Mouse (Mus musculus) kidney, embryonic 15.5 days (tissue): ENCODE results near the gene Asb10. TPM values are rescaled to one million over a fixed set of nuclear protein-coding genes. Genes with fewer than 3 reads are reported as not detected.
A peak's percentile ranks its signal among the peaks of the same experiment; 100 is the strongest.

ENCODE experiments used
- ATAC-seq: fragments of 200-750 bp; cut with Nextera tagmentation; replicated peaks from 2 replicates; pipeline ENCODE4 v1.8.0; 2017; ENCODE audit warnings: moderate TSS enrichment; ENCODE audit not compliant: low FRiP score
- H3K27ac ChIP-seq: fragments of 300-500 bp; sonication (generic); 2 replicates; pipeline ENCODE4 v1.5.1; 2015; ENCODE audit warnings: mild to moderate bottlenecking, inconsistent platforms
- H3K27me3 ChIP-seq: fragments of 300-500 bp; sonication (generic); 2 replicates; pipeline ENCODE4 v1.6.1; 2015; ENCODE audit warnings: inconsistent platforms
- H3K36me3 ChIP-seq: fragments of 300-500 bp; sonication (generic); 2 replicates; pipeline ENCODE4 v1.6.1; 2015; ENCODE audit warnings: inconsistent platforms
- H3K4me1 ChIP-seq: fragments of 300-500 bp; sonication (generic); 2 replicates; pipeline ENCODE4 v1.6.1; 2015; ENCODE audit warnings: inconsistent platforms
- H3K4me2 ChIP-seq: fragments of 300-500 bp; sonication (generic); 2 replicates; pipeline ENCODE4 v1.6.1; 2015; ENCODE audit warnings: moderate library complexity, mild to moderate bottlenecking, inconsistent platforms
- H3K4me3 ChIP-seq: fragments of 300-500 bp; sonication (generic); replicated peaks from 2 replicates; pipeline ENCODE4 v1.5.1; 2015; ENCODE audit warnings: mild to moderate bottlenecking, inconsistent platforms
- H3K9ac ChIP-seq: fragments of 300-500 bp; sonication (generic); 2 replicates; pipeline ENCODE4 v1.6.1; 2015; ENCODE audit warnings: mild to moderate bottlenecking, inconsistent platforms
- H3K9me3 ChIP-seq: fragments of 300-500 bp; sonication (generic); replicated peaks from 2 replicates; pipeline ENCODE4 v1.6.1; 2016; ENCODE audit warnings: inconsistent platforms
- WGBS: fragments of 180-500 bp; shearing (Covaris S2); methylation state at CpG from one replicate; pipeline ENCODE4 v1.1.7; 2015; ENCODE audit warnings: mixed read lengths; 5-methylcytosine and 5-hydroxymethylcytosine counted together
- polyA plus RNA-seq: library from polyadenylated mRNA; unstranded; fragments of >200 nt; fragmentation: Nextera tagmentation; extraction: Ambion mirVana; gene quantifications from 2 replicates; pipeline ENCODE4 v1.2.1, GENCODE M21; 2015

Gene Asb10
- polyA plus RNA-seq, 1 experiment from 2014 or later, result 0.61 TPM

DNA sequence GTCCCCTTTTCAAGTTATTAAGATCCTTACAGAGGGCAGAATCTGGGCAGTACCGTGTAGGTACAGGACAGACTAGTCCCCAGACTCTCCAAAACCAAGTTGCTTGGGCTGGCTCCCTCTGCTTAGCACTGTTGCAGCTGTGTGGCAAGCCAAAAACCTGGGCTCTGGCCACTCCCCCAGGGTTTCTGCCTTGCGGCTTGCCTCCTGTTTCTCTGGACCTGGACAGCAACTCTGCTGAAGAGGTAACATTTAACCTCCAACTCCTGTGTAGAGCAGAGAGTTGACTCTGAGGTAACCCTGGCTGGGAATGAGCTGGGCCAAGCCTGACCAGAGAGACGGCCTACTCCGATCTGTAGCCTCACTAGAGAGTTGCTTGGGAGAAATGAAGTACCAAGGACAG, 38.0 kb downstream of the Asb10 start:
- Histone ChIP-seq H3K36me3 (peaks cover 45% of the 10 kb centered on the region), H3K9ac (no peak overlapping the region), H3K27me3 (peaks cover 23% of the 10 kb centered on the region), H3K27ac (no peak overlapping the region), H3K4me2 (no peak overlapping the region), H3K4me3 (no peak overlapping the region), H3K4me1 (peaks cover 26% of the 10 kb centered on the region), H3K9me3 (no peaks in the 10 kb centered on the region)
- 65% methylated on average over 4 of the region's 4 CpGs for WGBS
- no peak for ATAC-seq

DNA sequence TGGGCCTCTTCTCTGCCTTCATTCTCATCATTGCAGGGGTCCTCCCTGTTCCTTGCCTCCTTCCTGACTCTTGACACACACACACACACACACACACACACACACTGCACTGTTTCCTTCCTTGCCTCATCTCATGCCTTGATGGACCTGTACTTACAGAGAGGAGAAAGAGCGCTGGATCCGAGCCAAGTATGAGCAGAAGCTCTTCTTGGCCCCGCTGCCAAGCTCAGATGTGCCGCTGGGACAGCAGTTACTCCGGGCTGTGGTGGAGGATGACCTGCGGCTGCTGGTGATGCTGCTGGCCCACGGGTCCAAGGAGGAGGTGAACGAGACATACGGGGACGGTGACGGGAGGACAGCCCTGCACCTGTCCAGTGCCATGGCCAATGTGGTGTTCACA, 39.9 kb downstream of the Asb10 start:
- no peak overlapping the region for H3K4me2 ChIP-seq
- no peak for ATAC-seq
- peaks cover 23% of the 10 kb centered on the region for H3K27me3 ChIP-seq
- no peak overlapping the region for H3K9ac ChIP-seq
- no peaks in the 10 kb centered on the region for H3K9me3 ChIP-seq
- H3K27ac ChIP-seq, result no peak overlapping the region
- H3K4me1 ChIP-seq, result peaks cover 29% of the 10 kb centered on the region
- no peak overlapping the region for H3K4me3 ChIP-seq
- WGBS, result 84% methylated on average over 11 of the region's 11 CpGs
- peaks cover 64% of the 10 kb centered on the region for H3K36me3 ChIP-seq

DNA sequence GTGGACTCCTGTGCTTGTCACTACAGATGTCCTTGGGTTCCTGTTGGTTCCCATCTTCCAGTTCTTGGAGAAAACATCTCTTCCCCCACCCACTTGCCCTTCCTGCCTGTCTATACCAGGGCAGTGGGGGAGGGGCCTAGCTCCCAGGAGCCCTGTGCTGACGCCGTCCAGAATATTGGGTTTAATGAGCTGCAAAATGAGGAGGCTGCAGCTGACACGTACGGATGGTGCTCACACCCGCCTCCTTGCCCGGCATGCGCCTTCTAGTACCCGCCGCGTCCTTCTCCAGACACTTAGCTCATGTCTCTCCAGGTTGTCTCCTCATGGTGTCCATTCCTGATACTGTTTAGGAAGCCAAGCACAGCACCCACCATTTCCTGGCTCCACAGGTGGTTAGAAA, 41.7 kb downstream of the Asb10 start:
- Histone ChIP-seq H3K9ac (no peak overlapping the region), H3K36me3 (peaks cover 81% of the 10 kb centered on the region), H3K9me3 (no peaks in the 10 kb centered on the region), H3K4me3 (no peak overlapping the region), H3K27ac (no peak overlapping the region), H3K4me1 (peaks cover 20% of the 10 kb centered on the region; the same call in 1 of the 2 replicates), H3K4me2 (no peak overlapping the region), H3K27me3 (peaks cover 8% of the 10 kb centered on the region)
- no peak for ATAC-seq
- WGBS, result 39% methylated on average over 10 of the region's 10 CpGs

DNA sequence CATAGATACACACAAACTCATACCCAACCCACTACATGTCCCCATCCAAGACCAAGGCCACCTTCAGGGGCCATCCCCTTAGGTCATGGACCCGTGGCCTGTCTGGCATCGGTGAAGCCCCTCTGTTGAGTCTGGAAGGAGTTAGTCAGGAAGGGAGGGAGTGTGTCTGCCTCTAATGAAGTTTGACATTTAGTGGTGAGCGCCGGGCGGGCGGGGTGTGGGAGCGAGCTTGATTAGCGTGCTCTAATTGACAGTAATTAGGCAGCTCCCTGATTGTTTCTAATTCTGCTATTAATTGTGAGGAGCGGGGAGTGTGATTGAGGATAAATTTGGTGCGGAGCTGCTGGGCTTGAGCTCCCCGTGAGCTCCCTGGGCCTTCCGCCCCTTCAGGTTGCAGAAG, 43.3 kb downstream of the Asb10 start:
- Histone ChIP-seq H3K4me3 (no peak overlapping the region), H3K36me3 (peaks cover 96% of the 10 kb centered on the region), H3K9ac (no peak overlapping the region), H3K4me2 (no peak overlapping the region), H3K27ac (no peak overlapping the region), H3K4me1 (peaks cover 20% of the 10 kb centered on the region; the same call in 1 of the 2 replicates), H3K27me3 (no peaks in the 10 kb centered on the region), H3K9me3 (no peaks in the 10 kb centered on the region)
- ATAC-seq, result no peak
- WGBS, result 69% methylated on average over 12 of the region's 12 CpGs

DNA sequence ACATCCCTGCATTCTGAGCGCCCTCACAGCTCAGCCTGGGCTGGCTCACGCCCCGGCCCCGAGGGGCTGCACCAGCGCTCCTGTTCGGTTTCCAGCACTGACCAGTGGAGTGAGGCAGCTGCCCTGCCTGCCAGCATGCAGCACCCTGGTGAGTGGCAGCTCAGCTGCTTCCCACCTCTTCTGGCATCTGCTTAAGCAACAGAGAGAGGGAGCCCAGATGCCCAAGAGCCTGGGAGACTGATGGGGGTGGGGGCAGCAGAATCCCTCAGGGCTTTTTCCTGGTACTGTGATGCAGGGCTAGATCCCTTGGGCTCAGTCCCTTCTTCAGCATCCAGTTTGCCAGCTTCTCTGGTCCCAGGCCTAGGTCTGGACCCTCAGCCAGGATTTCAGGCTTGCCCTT, 44.0 kb downstream of the Asb10 start:
- Histone ChIP-seq H3K27me3 (no peaks in the 10 kb centered on the region), H3K4me2 (no peak overlapping the region), H3K36me3 (peaks cover 99% of the 10 kb centered on the region), H3K4me3 (no peak overlapping the region), H3K9me3 (no peaks in the 10 kb centered on the region), H3K4me1 (peaks cover 20% of the 10 kb centered on the region; the same call in 1 of the 2 replicates), H3K9ac (no peak overlapping the region), H3K27ac (no peak overlapping the region)
- no peak for ATAC-seq
- WGBS, result 71% methylated on average over 6 of the region's 6 CpGs

DNA sequence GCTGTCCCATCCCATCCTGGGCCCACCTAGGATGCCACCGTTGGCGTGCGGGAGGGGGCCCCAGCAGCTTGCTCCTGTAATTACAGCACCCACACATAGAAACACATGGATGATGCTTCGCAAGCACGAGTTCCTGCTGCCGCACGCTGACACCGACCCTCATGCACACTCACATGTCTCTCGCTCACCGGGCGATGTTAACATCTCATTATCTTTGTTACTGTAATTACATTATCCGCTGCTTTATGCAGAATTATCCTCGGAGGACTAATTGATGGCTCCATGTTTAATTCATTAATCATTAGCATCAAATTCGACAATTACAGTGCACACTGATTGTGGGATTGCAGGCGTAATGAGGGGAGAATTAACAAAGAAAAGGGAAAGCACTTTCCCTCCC, 45.8 kb downstream of the Asb10 start:
- Histone ChIP-seq H3K27ac (no peak overlapping the region), H3K4me3 (no peak overlapping the region), H3K27me3 (no peaks in the 10 kb centered on the region), H3K4me1 (peaks cover 20% of the 10 kb centered on the region; the same call in 1 of the 2 replicates), H3K36me3 (peaks cover 99% of the 10 kb centered on the region), H3K4me2 (no peak overlapping the region), H3K9ac (no peak overlapping the region), H3K9me3 (no peaks in the 10 kb centered on the region)
- no peak for ATAC-seq
- 91% methylated on average over 15 of the region's 15 CpGs for WGBS

DNA sequence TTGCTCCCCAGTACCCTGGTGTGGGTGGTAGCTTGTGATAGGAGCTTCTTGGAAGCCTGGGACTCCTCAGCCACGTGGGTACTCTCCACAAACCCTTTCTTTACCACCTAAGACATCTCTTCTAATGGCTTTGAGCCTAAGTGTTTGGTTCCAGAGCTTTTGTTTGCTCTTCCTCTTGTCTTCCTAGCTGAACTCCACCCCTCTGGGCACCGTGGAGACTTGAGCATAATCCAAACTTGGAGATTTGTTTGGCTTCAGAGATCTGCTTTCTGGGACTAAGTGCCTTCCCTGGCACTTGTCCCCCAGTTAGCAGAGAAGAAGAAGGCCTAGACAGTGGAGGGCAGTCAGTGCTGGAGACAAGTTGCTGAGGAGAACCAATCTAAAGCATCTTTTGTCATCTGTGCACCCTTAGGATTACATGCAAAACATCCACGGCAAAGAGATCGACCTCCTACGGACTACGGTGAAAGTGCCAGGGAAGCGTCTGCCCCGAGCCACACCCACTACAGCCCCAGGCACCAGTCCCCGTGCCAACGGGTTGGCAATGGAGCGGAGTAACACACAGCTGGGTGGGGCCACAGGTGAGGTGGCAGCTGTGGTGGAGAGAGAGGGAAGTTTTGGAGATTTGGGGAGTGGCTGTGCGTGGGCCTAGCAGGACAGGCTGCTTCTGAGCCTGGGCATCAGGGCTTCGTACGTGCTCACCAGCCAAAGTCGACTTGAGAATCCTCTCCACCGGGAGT, 48.1 kb downstream of the Asb10 start:
- Histone ChIP-seq H3K27ac (no peak overlapping the region), H3K9me3 (no peaks in the 10 kb centered on the region), H3K4me1 (0 out of 2 replicates have a peak, but pooled peaks cover 2% of the 10 kb centered on the region), H3K4me2 (no peak overlapping the region), H3K27me3 (no peaks in the 10 kb centered on the region), H3K36me3 (peaks cover 99% of the 10 kb centered on the region), H3K9ac (no peak overlapping the region), H3K4me3 (no peak overlapping the region)
- no peak for ATAC-seq
- WGBS, result 91% methylated on average over 16 of the region's 16 CpGs

DNA sequence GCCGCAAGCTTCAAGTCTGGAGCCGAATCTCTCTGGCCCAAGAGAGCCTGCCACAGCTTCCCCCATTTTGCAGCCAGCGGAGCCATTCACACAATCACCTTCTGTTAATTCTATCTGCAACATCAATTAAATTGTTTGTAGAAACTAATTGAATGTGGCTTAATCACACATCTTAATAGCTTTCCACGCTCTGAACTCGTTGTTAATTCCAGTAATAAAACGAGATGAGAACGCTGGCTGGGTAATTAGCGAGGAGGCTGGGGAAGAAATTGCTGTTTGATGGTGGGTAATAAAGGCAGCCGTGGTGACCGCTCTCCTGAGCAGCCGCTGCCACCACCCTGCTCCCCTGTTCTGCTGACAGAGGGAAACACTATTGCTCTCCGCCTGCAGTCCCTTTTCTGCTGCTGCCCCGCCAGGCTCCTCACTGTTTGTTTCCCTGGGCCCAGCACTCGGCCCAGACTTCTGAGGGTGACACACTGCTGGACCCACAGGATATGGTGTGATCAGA, 50.3 kb downstream of the Asb10 start:
- 0 out of 2 replicates have a peak, but pooled peaks cover 2% of the 10 kb centered on the region for H3K27me3 ChIP-seq
- H3K27ac ChIP-seq, result no peak overlapping the region
- H3K9me3 ChIP-seq, result no peaks in the 10 kb centered on the region
- no peak overlapping the region for H3K9ac ChIP-seq
- 42% methylated on average over 14 of the region's 14 CpGs for WGBS
- no peak overlapping the region for H3K4me3 ChIP-seq
- H3K4me1 ChIP-seq, result peaks cover 9% of the 10 kb centered on the region
- peaks cover 92% of the 10 kb centered on the region for H3K36me3 ChIP-seq
- ATAC-seq, result no peak
- H3K4me2 ChIP-seq, result no peak overlapping the region

DNA sequence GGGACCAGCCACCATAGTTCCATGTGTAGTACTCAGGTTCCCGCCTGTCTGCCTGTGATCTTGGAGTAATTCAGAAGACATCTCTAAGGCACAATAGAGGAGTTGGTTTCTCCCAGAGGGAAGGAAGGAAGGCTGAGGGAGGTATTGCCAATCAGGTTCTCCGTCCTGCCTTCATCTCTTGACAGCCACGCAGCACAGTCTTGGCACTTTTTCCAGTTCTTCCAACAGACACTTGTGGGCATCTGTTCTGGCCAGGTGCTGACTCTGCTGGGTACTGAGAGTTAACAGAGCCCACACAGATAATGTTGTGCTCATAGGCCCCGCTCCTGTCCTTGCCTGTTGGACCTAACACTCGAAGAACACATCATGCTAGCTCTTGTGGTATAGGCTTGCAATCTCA, 54.0 kb downstream of the Asb10 start:
- peaks cover 83% of the 10 kb centered on the region for H3K36me3 ChIP-seq
- no peak for ATAC-seq
- no peak overlapping the region for H3K4me2 ChIP-seq
- H3K9ac ChIP-seq, result no peak overlapping the region
- H3K9me3 ChIP-seq, result no peaks in the 10 kb centered on the region
- H3K4me1 ChIP-seq, result peaks cover 37% of the 10 kb centered on the region
- H3K4me3 ChIP-seq, result no peak overlapping the region
- H3K27me3 ChIP-seq, result 0 out of 2 replicates have a peak, but pooled peaks cover 9% of the 10 kb centered on the region
- no peak overlapping the region for H3K27ac ChIP-seq
- 95% methylated on average over 5 of the region's 5 CpGs for WGBS

DNA sequence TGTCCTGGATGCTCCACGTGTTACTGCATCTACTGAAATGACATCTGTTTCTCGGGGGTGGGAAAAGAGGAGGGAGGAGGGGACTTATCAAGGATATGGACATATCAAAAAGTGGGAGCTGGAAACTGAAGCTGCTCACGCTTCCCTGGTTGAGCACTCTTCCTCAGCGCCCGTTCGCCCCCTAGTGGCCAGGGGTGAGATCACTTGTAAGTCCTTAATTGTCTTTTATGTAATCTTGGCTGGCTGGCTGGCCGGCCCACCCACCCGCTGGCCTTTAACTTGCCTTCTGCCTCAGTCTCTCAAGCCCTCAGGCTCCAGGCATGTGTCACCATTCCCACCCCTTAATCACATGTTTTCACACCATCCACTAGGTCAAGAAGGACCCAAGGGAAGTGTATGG, 54.7 kb downstream of the Asb10 start:
- Histone ChIP-seq H3K9me3 (no peaks in the 10 kb centered on the region), H3K27ac (no peak overlapping the region), H3K4me1 (peaks cover 43% of the 10 kb centered on the region), H3K36me3 (peaks cover 82% of the 10 kb centered on the region), H3K27me3 (0 out of 2 replicates have a peak, but pooled peaks cover 9% of the 10 kb centered on the region), H3K9ac (no peak overlapping the region), H3K4me3 (no peak overlapping the region), H3K4me2 (no peak overlapping the region)
- whole genome bisulfite sequencing, result 6% methylated on average over 8 of the region's 8 CpGs
- ATAC-seq, result no peak

DNA sequence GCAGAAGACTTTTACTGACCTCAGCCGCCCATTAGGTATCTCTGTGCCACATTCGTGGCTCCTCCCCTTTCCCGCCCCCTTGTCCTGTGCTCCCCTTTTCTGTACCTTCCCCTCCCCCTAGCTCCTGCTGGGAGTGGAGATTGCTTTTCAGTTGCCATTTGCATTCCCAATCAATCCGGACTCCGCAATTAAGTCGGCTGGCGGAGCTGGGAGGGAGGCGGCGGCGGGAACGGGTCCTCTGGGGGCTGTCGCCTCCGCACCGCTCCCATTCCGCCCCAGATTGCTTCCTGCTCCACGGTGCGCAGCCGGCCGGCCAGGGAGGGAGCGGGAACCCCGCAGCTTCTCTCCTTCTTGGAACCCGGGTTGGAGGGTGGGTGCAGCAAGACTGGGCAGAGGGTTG, 55.8 kb downstream of the Asb10 start:
- no peak overlapping the region for H3K27ac ChIP-seq
- peak overlapping the region; percentile 15; the same call in 1 of the 2 replicates for H3K9ac ChIP-seq
- peaks cover 82% of the 10 kb centered on the region for H3K36me3 ChIP-seq
- H3K4me2 ChIP-seq, result peak overlapping the region; percentile 56
- H3K27me3 ChIP-seq, result 0 out of 2 replicates have a peak, but pooled peaks cover 9% of the 10 kb centered on the region
- H3K4me3 ChIP-seq, result peak overlapping the region; percentile 21
- ATAC-seq, result no peak
- WGBS, result 32% methylated on average over 22 of the region's 22 CpGs
- H3K9me3 ChIP-seq, result no peaks in the 10 kb centered on the region
- H3K4me1 ChIP-seq, result peaks cover 45% of the 10 kb centered on the region

DNA sequence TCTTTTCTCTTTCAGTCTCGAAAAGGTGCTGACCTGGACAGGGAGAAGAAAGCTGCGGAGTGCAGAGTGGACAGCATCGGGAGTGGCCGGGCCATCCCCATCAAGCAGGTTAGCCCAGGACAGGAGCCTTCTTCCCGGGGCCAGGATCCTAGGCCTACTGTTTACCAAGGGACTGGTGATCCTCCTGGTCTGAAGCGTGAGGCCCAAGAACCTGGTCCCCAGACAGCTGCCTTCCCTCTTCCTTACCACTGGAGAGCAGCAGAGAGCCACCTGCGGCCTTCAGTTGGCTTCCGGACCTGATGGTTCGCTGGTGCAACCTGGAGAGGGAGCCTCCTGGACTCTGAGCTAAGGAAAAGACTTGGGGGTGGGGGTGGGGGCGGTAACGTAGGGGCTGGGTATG, 57.5 kb downstream of the Asb10 start:
- Histone ChIP-seq H3K27ac (peak overlapping the region; percentile 86), H3K4me3 (no peak overlapping the region), H3K36me3 (peaks cover 82% of the 10 kb centered on the region)

More for the DNA sequence above, 57.5 kb downstream of the Asb10 start:
- peak overlapping the region; percentile 1; the same call in 1 of the 2 replicates for H3K4me2 ChIP-seq
- ATAC-seq, result peak; percentile 11; the same call in 1 of the 2 replicates
- 0 out of 2 replicates have a peak overlapping the region, but pooled peaks have one; percentile 3 for H3K9ac ChIP-seq
- 0 out of 2 replicates have a peak, but pooled peaks cover 9% of the 10 kb centered on the region for H3K27me3 ChIP-seq
- H3K4me1 ChIP-seq, result peaks cover 45% of the 10 kb centered on the region
- H3K9me3 ChIP-seq, result no peaks in the 10 kb centered on the region
- WGBS, result 27% methylated on average over 11 of the region's 11 CpGs
